Mouse (Mus musculus) heart, embryonic 14.5 days (tissue): ENCODE data around the gene Atg2a. TPM values are rescaled to one million over a fixed set of nuclear protein-coding genes. Genes with fewer than 3 reads are reported as not detected.

Experiments used
- ATAC-seq: fragments of 200-750 bp; cut with Nextera tagmentation; 2 replicates; pipeline ENCODE4 v1.8.0; 2017; ENCODE audit warnings: low read depth, moderate TSS enrichment; ENCODE audit not compliant: insufficient number of reproducible peaks, insufficient read depth, low FRiP score
- H3K27ac ChIP-seq, 2 experiments: fragments of 200-500 bp in 1 of 2; fragments of 300-500 bp in 1 of 2; sonication (generic) in 1 of 2; replicated peaks in 1 of 2; 2 replicates each; pipeline ENCODE4 v1.5.1; 2012 to 2014; ENCODE audit warnings: low read depth in 2 of 2, low read length in 2 of 2, control low read depth in 1 of 2, mild to moderate bottlenecking in 1 of 2, mixed read lengths in 1 of 2; ENCODE audit not compliant: control insufficient read depth in 1 of 2, insufficient read depth in 1 of 2
- H3K27me3 ChIP-seq: fragments of 300-500 bp; sonication (generic); 2 replicates; pipeline ENCODE4 v1.6.1; 2014; ENCODE audit warnings: mild to moderate bottlenecking, low read length, control low read depth; ENCODE audit not compliant: control insufficient read depth, insufficient read depth
- H3K36me3 ChIP-seq: fragments of 300-500 bp; sonication (generic); 2 replicates; pipeline ENCODE4 v1.6.1; 2014; ENCODE audit warnings: mild to moderate bottlenecking, control low read depth, low read length, mixed read lengths; ENCODE audit not compliant: control insufficient read depth, insufficient read depth
- H3K4me1 ChIP-seq, 2 experiments: fragments of 200-500 bp in 1 of 2; fragments of 300-500 bp in 1 of 2; sonication (generic) in 1 of 2; 2 replicates each; pipeline ENCODE4 v1.6.1; 2012 to 2014; ENCODE audit warnings: low read length in 2 of 2, control low read depth in 1 of 2, mixed read lengths in 1 of 2; ENCODE audit not compliant: control insufficient read depth in 2 of 2, insufficient read depth in 2 of 2
- H3K4me2 ChIP-seq: fragments of 300-500 bp; sonication (generic); 2 replicates; pipeline ENCODE4 v1.6.1; 2014; ENCODE audit warnings: mild to moderate bottlenecking, low read length
- H3K4me3 ChIP-seq, 2 experiments: fragments of 200-500 bp in 1 of 2; fragments of 300-500 bp in 1 of 2; sonication (generic) in 1 of 2; 2 replicates each; pipeline ENCODE4 v1.5.1; 2012 to 2014; ENCODE audit warnings: low read length in 2 of 2, mild to moderate bottlenecking in 2 of 2, control low read depth in 1 of 2, low read depth in 1 of 2, moderate library complexity in 1 of 2; ENCODE audit not compliant: control insufficient read depth in 1 of 2, insufficient read depth in 1 of 2
- H3K9ac ChIP-seq: fragments of 300-500 bp; sonication (generic); 2 replicates; pipeline ENCODE4 v1.6.1; 2014; ENCODE audit warnings: mild to moderate bottlenecking, low read length
- H3K9me3 ChIP-seq: fragments of 300-500 bp; sonication (generic); 2 replicates; pipeline ENCODE4 v1.6.1; 2016; ENCODE audit warnings: low read length, control low read depth; ENCODE audit not compliant: control insufficient read depth
- WGBS: fragments of 180-500 bp; shearing (Covaris S2); extraction: QIAGEN DNeasy Blood & Tissue Kit; methylation state at CpG from one replicate; pipeline ENCODE4 v1.1.7; 2014; 5-methylcytosine and 5-hydroxymethylcytosine counted together
- polyA plus RNA-seq: library from polyadenylated mRNA; unstranded; fragments of >200 nt; fragmentation: Nextera tagmentation; extraction: Ambion mirVana; gene quantifications from 2 replicates; pipeline ENCODE4 v1.2.1, GENCODE M21; 2014

Atg2a gene
- polyA plus RNA-seq, 1 experiment from 2014 or later: 7.8 TPM

DNA sequence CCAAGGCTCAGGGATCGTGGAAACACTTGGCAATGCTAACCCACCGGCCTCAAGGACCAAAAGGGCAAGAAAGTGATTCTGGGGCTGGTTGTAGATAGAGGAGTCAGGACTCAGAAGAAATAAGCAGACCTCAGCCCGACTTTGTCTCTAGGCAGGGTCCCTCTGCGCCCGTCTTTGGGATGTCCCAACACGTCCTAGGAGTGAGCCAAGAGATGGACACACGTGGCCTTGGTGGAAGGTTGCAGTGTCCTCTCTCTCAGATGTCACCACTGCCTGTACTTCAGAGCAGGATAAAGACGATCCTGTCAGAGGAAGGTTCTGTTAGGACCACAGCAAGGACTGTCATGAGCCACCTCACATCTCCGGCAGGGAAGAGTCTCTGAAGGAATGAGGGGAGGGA, 29.2 kb downstream of the Atg2a start:
- Histone ChIP-seq H3K9ac (no peak overlapping the region), H3K4me1 (peaks cover 2 to 7% of the 10 kb centered on the region in 2 experiments), H3K9me3 (no peaks in the 10 kb centered on the region), H3K36me3 (no peaks in the 10 kb centered on the region), H3K4me3 (no peak overlapping the region), H3K4me2 (no peak overlapping the region), H3K27ac (no peak overlapping the region), H3K27me3 (0 out of 2 replicates have a peak, but pooled peaks cover 3% of the 10 kb centered on the region)
- 55% methylated on average over 9 of the region's 9 CpGs for WGBS
- ATAC-seq: no peak

DNA sequence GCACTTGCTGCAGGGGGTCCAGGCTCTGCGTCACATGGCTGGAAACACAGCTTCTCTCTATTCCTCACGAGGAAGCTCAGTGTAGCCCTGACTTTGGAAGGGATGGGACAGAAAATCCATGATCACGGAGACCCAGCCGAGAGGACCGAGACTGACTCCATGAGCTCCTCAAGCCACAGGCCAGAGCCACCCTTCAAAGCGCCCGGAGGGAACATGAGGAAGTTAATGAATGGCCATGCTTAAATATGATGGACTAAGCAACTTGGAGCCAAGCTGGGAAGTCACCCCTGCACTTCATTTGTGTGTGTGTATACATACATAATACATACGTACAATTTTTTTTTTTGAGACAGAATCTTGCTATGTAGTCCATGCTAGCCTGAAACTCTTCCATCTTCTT, 29.7 kb downstream of the Atg2a start:
- Histone ChIP-seq H3K9me3 (no peaks in the 10 kb centered on the region), H3K4me3 (no peak overlapping the region), H3K27ac (no peak overlapping the region), H3K27me3 (0 out of 2 replicates have a peak, but pooled peaks cover 3% of the 10 kb centered on the region), H3K4me2 (no peak overlapping the region), H3K36me3 (no peaks in the 10 kb centered on the region), H3K4me1 (peaks cover 5 to 13% of the 10 kb centered on the region in 2 experiments), H3K9ac (no peak overlapping the region)
- no peak for ATAC-seq
- 45% methylated on average over 8 of the region's 8 CpGs for whole genome bisulfite sequencing

DNA sequence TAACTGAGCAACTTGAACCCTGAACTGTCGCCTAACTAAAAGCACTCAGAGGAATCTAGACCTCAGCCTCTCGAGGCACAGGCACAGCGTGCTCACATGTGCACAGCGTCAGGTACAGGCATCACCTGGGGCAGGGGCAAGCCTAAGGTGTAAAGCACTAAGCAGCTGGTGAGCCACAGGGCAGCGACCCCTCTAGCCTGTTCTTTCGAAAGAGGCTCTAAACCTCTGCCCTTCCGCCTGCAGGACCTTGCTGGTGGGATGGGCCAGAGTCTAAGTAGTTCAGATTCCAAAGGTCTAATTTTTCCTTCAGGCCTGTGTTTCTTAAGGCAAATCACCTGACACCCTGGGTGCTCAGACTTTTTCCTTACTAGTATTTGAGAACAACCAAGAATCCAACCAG, 30.6 kb downstream of the Atg2a start:
- no peak overlapping the region for H3K4me3 ChIP-seq
- H3K4me2 ChIP-seq: no peak overlapping the region
- 69% methylated on average over 7 of the region's 7 CpGs for WGBS
- 0 out of 2 replicates have a peak, but pooled peaks cover 3% of the 10 kb centered on the region for H3K27me3 ChIP-seq
- no peaks in the 10 kb centered on the region for H3K36me3 ChIP-seq
- no peak for ATAC-seq
- H3K4me1 ChIP-seq: peaks cover 6 to 13% of the 10 kb centered on the region in 2 experiments
- no peaks in the 10 kb centered on the region for H3K9me3 ChIP-seq
- no peak overlapping the region for H3K27ac ChIP-seq
- no peak overlapping the region for H3K9ac ChIP-seq

DNA sequence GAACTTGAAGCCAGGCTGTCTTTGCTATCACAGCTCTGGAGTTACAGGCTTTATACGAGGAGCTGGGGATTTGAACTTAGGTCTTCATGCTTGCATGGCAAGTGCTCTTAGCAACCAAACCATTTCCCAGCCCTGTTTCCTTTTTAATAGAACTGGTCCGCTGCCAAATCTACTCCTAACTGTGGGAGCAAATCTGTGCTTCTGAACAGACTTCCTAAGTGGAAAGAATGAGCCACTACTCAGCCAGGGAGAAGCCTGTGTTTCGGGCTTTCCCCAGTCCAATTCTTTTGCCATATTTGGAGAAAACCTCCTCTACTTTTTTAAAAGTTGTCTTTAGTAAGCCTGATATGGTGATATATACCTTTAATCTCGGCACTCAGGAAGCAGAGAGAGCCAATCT, 31.3 kb downstream of the Atg2a start:
- Histone ChIP-seq H3K4me2 (no peak overlapping the region), H3K27me3 (no peaks in the 10 kb centered on the region), H3K9ac (no peak overlapping the region), H3K36me3 (no peaks in the 10 kb centered on the region), H3K9me3 (no peaks in the 10 kb centered on the region), H3K4me3 (no peak overlapping the region), H3K4me1 (peaks cover 7 to 15% of the 10 kb centered on the region in 2 experiments), H3K27ac (peak overlapping the region; percentile 47 to 51)
- 62% methylated on average over 4 of the region's 4 CpGs for WGBS
- ATAC-seq: no peak

DNA sequence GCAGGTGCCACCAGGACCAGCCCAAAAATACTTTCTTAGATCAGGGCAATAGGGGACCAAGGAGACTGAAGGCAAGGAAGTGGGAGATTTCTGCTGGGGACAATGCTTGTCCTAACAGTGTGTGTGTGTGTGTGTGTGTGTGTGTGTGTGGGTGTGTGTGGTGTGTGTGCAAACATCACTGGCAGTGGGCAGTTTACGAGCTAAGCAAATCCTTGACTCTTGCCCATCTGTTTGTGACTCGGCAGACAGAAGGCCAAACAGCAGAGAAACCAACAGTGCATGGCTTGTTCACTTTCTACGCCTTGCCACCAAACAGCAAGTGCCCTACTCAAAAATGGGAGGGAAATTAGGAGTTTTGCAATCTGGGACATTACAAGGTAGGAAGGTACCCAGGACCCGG, 32.1 kb downstream of the Atg2a start:
- H3K36me3 ChIP-seq: no peaks in the 10 kb centered on the region
- no peak overlapping the region for H3K4me3 ChIP-seq
- H3K4me2 ChIP-seq: no peak overlapping the region
- 84% methylated on average over 4 of the region's 4 CpGs for WGBS
- no peaks in the 10 kb centered on the region for H3K27me3 ChIP-seq
- no peak overlapping the region for H3K27ac ChIP-seq
- no peak overlapping the region for H3K9ac ChIP-seq
- no peaks in the 10 kb centered on the region for H3K9me3 ChIP-seq
- ATAC-seq: no peak
- H3K4me1 ChIP-seq: peaks cover 13 to 19% of the 10 kb centered on the region in 2 experiments

DNA sequence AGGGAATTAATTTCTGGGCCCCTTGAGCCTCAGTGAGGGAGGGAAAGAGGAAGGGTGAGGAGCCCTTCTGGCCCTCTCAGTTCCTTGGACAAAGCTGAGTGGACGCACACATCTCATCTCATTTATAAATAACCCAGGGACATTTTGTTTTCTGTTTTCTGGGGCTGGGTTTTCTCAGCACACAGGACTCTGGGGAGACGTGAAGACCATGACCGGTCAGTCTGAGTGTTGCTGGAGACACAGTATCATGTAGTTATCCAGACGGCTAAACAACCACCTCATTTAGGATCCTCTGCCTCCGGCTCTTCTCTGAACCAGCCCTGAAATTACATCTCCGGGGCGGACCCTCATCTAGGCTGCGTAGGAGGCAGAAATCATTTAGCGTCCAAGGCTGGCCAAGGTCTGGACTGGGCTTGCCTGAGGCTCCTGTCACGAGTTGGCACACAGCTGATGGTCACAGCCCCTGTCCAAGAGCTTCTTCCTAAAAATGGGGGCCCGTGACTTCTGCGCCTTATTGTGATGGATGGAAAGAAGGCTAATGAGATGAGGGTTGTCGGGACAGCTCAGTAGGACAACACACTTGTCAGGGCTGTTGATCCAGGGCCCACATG, 32.6 kb downstream of the Atg2a start:
- H3K4me2 ChIP-seq: no peak overlapping the region
- no peak for ATAC-seq
- no peak overlapping the region for H3K4me3 ChIP-seq
- H3K9ac ChIP-seq: no peak overlapping the region
- no peaks in the 10 kb centered on the region for H3K9me3 ChIP-seq
- peaks cover 3% of the 10 kb centered on the region; the same call in 1 of the 2 replicates for H3K36me3 ChIP-seq
- no peaks in the 10 kb centered on the region for H3K27me3 ChIP-seq
- no peak overlapping the region for H3K27ac ChIP-seq
- 84% methylated on average over 13 of the region's 13 CpGs for WGBS
- H3K4me1 ChIP-seq: peaks cover 17 to 24% of the 10 kb centered on the region in 2 experiments

DNA sequence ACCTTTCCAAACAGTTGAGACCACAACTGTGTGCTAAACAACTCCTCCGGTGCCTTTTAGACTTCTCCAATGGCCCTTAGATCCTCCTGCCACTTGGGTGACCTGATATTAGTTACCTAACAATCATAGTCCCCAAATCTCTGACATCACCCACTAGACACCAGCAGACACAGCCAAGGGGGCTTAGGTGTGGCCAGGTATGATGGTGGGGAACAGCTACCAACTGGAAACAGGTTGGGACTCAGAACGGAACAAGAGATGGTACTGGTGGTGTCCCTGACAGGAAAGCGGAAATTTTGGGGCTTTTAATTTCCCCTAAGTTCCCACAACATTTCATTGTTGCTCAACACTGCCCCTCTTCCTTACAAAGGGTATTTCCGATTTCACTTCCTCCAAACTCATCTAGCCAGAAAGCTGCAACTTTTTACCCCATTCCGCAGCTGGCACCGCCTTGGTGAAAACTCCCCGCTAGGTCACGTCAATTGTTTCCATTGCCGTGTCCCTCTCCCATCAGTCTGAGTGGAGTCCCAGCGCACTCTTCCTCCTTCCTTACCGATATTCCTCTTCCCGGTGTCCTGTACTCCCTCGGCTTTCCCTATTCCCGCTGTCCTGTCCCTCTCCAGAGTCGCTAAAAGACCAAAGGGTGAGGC, 34.4 kb downstream of the Atg2a start:
- WGBS: 10% methylated on average over 15 of the region's 15 CpGs
- 0 out of 2 replicates have a peak, but pooled peaks have one; percentile 2 for ATAC-seq
- peaks cover 21% of the 10 kb centered on the region for H3K36me3 ChIP-seq
- no peaks in the 10 kb centered on the region for H3K9me3 ChIP-seq
- H3K4me2 ChIP-seq: peak overlapping the region; percentile 80
- peaks cover 32 to 42% of the 10 kb centered on the region in 2 experiments for H3K4me1 ChIP-seq
- H3K4me3 ChIP-seq: peak overlapping the region; percentile 59 to 75
- H3K9ac ChIP-seq: peak overlapping the region; percentile 70
- peak overlapping the region; percentile 72 to 73 for H3K27ac ChIP-seq
- no peaks in the 10 kb centered on the region for H3K27me3 ChIP-seq
